Mouse (Mus musculus) CH12F3 (cell line): Measurements from ENCODE around the gene Gm14322.
"Not testable (repeated sequence)": the region's sequence is repeated elsewhere in the genome, so short reads cannot be mapped to it uniquely, and the experiment has no call there.

Source experiments
- in situ Hi-C: fragments of 300-500 bp; cut with MboI; formaldehyde crosslinking; loops from 2 replicates; pipeline ENCODE4 v1.14.3; 2020; ENCODE audit warnings: low sequenced_read_pairs

The Gm14322 gene

GRCm38 (mm10) chr2:177758941-177759558 is at the start of gene Gm14322:
Gm14322 (plus strand) TSS chr2:177759288.
- in situ Hi-C loops = not testable (repeated sequence)

GRCm38 (mm10) chr2:177741487-177741886 is 17.6 kb upstream of the Gm14322 start:
- in situ Hi-C loops = not testable (repeated sequence)

GRCm38 (mm10) chr2:177787351-177787750 is 28.3 kb downstream of the Gm14322 start:
- in situ Hi-C loops = not testable (repeated sequence)

GRCm38 (mm10) chr2:177806170-177806569 is 47.1 kb downstream of the Gm14322 start:
- in situ Hi-C loops = not testable (repeated sequence)
